Comparison of ENCODE assay signal across 16 mouse cellular contexts in the genomic region with DNA sequence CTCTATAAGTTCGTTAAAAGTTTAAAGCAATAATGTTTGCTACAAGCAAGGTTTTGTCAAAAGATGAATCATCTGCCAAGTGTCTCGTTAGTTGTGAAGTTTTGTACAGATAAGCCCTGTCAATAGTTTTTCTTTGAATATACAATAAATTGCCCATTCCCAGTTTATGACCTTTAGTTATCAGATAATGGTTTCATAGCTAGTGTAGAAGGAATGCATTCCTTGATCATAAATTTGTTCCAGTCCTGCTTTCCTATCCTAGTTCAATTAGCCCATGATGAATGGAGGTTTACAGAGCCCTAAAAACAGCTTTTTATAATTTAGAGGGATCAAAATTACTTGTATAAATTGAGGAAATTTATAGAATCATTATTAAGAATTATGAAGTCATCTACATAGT.
"Had no signal": no experiment of that assay in that cellular context is flagged by ENCODE, and none has a peak within 500 bp of the region (broad histone marks: within the 10 kb centered on the region; RNA-seq: fewer than 3 reads in every experiment).

No protein-coding gene starts in this region.

- H3K36me3 ChIP-seq: neural tube, embryonic 13.5 days; neural tube, embryonic 15.5 days; stomach, embryonic 15.5 days had no signal

- H3K4me1 ChIP-seq: neural tube, embryonic 13.5 days; neural tube, embryonic 15.5 days; stomach, embryonic 15.5 days had no signal

- DNase-seq: retina, postnatal 1 day; right cerebral cortex, adult 18-20 months; right cerebral cortex, postnatal 14 days; right cerebral cortex, postnatal 25 days; right cerebral cortex, postnatal 4 days; spleen, adult 18-20 months; thymus, adult 18-20 months; thymus, adult 2 months; thymus, postnatal 14 days; thymus, postnatal 25 days; thymus, postnatal 36 days; thymus, postnatal 4 days had no signal

- H3K9me3 ChIP-seq: neural tube, embryonic 13.5 days; neural tube, embryonic 15.5 days; stomach, embryonic 15.5 days had no signal

- H3K4me3 ChIP-seq: neural tube, embryonic 13.5 days; neural tube, embryonic 15.5 days; stomach, embryonic 15.5 days had no signal

- H3K4me2 ChIP-seq: neural tube, embryonic 13.5 days; neural tube, embryonic 15.5 days; stomach, embryonic 15.5 days had no signal

- H3K9ac ChIP-seq: neural tube, embryonic 13.5 days; neural tube, embryonic 15.5 days; stomach, embryonic 15.5 days had no signal

- H3K27ac ChIP-seq: neural tube, embryonic 13.5 days; neural tube, embryonic 15.5 days; stomach, embryonic 15.5 days; stomach, postnatal 0 days had no signal

- H3K27me3 ChIP-seq: neural tube, embryonic 13.5 days; neural tube, embryonic 15.5 days; stomach, embryonic 15.5 days had no signal
